Mouse (Mus musculus): ENCODE measurements around the gene Gab3. TPM values are rescaled to one million over a fixed set of nuclear protein-coding genes. Genes with fewer than 3 reads are reported as not detected.
"Not testable (repeated sequence)": the region's sequence is repeated elsewhere in the genome, so short reads cannot be mapped to it uniquely, and the experiment has no call there.

Gene Gab3
- polyA plus RNA-seq, 1 experiment from 2014 or later: 1.8 TPM

DNA sequence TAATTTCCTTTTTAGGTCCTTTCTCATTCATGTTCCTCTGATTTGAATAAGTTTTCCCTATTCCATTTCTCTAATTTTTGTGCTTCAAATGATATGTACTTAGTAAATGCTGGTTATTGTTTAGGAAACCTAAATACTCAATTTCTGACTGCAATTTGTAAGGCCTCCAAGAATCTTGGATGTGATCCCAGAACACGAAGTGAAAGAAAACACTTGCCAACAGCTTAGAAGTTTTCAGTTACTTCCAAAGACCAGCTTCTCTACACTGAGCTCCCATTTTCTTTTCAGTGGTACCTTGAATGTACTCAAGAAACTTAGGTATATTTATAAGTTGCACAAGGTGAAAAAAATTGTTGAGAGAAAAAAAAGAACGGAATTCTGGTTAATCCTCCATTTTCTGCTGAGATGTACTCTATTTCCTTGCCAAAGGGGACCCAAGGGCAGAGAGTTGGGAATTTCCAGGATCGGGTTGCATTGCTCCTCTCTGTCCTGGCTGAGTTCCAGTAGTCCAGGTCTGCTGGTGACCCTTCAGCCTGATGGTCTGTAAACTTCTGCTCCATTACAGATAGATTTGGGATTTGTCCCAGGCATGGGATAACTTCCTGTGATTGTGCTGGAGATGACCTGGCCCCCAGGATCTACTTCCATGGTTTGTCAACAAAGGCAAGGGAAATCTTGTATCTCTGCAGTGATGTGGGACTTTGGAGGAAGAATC is 38.2 kb downstream of the Gab3 start:
- no peak overlapping the region for H3K9ac ChIP-seq (ENCODE audit: low read length)
- H3K36me3 ChIP-seq (ENCODE audit: control insufficient read depth, insufficient read depth, low read length): no peaks in the 10 kb centered on the region
- no peaks in the 10 kb centered on the region for H3K27me3 ChIP-seq (replicated peaks; ENCODE audit: control insufficient read depth, insufficient read depth, low read length)
- DNase-seq (ENCODE audit: low spot score) (no peak), ATAC-seq (replicated peaks; ENCODE audit: low FRiP score, low TSS enrichment, low read depth) (no peak)
- 42% methylated on average over 3 of the region's 3 CpGs for WGBS
- no peaks in the 10 kb centered on the region for H3K4me1 ChIP-seq (replicated peaks; ENCODE audit: control insufficient read depth, insufficient read depth, low read length)
- H3K4me3 ChIP-seq (ENCODE audit: low read depth, low read length): no peak overlapping the region
- H3K4me2 ChIP-seq (ENCODE audit: low read length): no peak overlapping the region
- no peak overlapping the region for H3K27ac ChIP-seq (ENCODE audit: low read depth)
- H3K9me3 ChIP-seq (ENCODE audit: control insufficient read depth, low read length): no peaks in the 10 kb centered on the region

DNA sequence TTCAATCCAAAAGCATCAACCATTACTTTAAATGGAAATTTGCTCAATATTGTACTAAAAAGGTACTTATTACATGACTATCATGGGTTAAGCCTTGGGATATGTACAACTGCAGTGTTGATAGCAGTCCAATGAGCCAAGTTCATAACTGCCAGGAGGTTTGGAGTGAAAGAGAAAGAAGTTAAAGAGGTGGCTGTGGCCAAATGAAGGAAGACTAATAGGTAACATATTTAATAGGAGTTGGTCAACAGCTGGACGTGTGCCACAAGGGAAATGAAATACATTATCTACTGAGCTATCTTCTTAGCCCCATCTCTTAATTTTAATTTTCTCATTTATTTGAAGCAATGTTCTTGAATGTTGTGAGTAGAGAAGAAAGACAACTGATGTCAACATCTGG is 39.3 kb downstream of the Gab3 start:
- no peaks in the 10 kb centered on the region for H3K36me3 ChIP-seq (ENCODE audit: control insufficient read depth, insufficient read depth, low read length)
- no peaks in the 10 kb centered on the region for H3K4me1 ChIP-seq (replicated peaks; ENCODE audit: control insufficient read depth, insufficient read depth, low read length)
- H3K9me3 ChIP-seq (ENCODE audit: control insufficient read depth, low read length): no peaks in the 10 kb centered on the region
- no peaks in the 10 kb centered on the region for H3K27me3 ChIP-seq (replicated peaks; ENCODE audit: control insufficient read depth, insufficient read depth, low read length)
- ATAC-seq (replicated peaks; ENCODE audit: low FRiP score, low TSS enrichment, low read depth) (no peak), DNase-seq (ENCODE audit: low spot score) (no peak)
- no peak overlapping the region for H3K4me3 ChIP-seq (ENCODE audit: low read depth, low read length)
- H3K9ac ChIP-seq (ENCODE audit: low read length): no peak overlapping the region
- WGBS: 100% methylated on average over 1 of the region's 1 CpGs
- H3K4me2 ChIP-seq (ENCODE audit: low read length): no peak overlapping the region
- H3K27ac ChIP-seq (ENCODE audit: low read depth): no peak overlapping the region

DNA sequence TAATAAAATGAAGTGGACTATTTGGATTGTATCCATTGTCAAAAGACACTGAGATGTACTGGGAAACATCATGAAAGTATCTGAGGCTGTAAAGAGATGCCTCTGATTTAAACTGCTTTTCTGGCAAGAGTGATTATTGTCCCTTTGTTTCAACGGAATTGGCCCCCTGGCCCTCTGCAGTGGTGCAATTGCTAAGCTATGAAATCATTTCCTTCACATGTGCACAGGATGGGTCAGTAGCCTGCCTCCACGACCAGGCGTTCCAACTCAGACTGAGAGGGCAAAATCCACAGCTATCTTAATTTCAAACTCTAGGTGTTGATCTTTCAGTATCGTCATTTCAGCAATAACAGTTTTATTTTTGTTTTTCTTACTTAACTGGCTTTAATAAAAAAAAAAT is 40.7 kb downstream of the Gab3 start:
- WGBS: 48% methylated on average over 4 of the region's 4 CpGs
- Histone ChIP-seq H3K27me3 (replicated peaks; ENCODE audit: control insufficient read depth, insufficient read depth, low read length) (no peaks in the 10 kb centered on the region), H3K9ac (ENCODE audit: low read length) (no peak overlapping the region), H3K27ac (ENCODE audit: low read depth) (no peak overlapping the region), H3K4me3 (ENCODE audit: low read depth, low read length) (no peak overlapping the region), H3K4me1 (replicated peaks; ENCODE audit: control insufficient read depth, insufficient read depth, low read length) (no peaks in the 10 kb centered on the region), H3K4me2 (ENCODE audit: low read length) (no peak overlapping the region), H3K36me3 (ENCODE audit: control insufficient read depth, insufficient read depth, low read length) (no peaks in the 10 kb centered on the region), H3K9me3 (ENCODE audit: control insufficient read depth, low read length) (no peaks in the 10 kb centered on the region)
- DNase-seq (ENCODE audit: low spot score): no peak
- ATAC-seq (replicated peaks; ENCODE audit: low FRiP score, low TSS enrichment, low read depth): no peak

DNA sequence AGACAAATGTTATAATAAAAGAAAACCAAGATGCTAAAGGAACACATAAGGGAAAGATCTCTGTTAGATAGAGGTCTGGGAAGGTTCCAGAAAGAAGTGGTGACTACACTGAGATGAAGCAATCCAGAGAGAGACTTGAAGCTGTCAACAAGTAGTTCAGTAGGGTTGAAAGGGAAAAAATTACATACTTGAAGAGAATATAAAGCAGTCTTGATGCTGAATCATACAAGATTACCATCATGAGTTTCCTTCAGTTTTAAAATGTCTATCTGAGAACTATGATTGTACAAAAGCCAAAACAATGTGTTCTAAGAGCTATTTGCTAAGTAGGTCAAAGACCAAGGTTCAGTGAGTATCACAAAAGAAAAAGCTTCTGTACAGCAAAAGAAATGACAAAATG is 48.6 kb downstream of the Gab3 start:
- Histone ChIP-seq H3K4me1 (replicated peaks; ENCODE audit: control insufficient read depth, insufficient read depth, low read length) (no peaks in the 10 kb centered on the region), H3K9me3 (ENCODE audit: control insufficient read depth, low read length) (no peaks in the 10 kb centered on the region), H3K4me3 (ENCODE audit: low read depth, low read length) (no peak overlapping the region), H3K36me3 (ENCODE audit: control insufficient read depth, insufficient read depth, low read length) (no peaks in the 10 kb centered on the region), H3K27ac (ENCODE audit: low read depth) (no peak overlapping the region), H3K9ac (ENCODE audit: low read length) (no peak overlapping the region), H3K4me2 (ENCODE audit: low read length) (no peak overlapping the region), H3K27me3 (replicated peaks; ENCODE audit: control insufficient read depth, insufficient read depth, low read length) (no peaks in the 10 kb centered on the region)
- ATAC-seq (replicated peaks; ENCODE audit: low FRiP score, low TSS enrichment, low read depth) (no peak), DNase-seq (ENCODE audit: low spot score) (no peak)

DNA sequence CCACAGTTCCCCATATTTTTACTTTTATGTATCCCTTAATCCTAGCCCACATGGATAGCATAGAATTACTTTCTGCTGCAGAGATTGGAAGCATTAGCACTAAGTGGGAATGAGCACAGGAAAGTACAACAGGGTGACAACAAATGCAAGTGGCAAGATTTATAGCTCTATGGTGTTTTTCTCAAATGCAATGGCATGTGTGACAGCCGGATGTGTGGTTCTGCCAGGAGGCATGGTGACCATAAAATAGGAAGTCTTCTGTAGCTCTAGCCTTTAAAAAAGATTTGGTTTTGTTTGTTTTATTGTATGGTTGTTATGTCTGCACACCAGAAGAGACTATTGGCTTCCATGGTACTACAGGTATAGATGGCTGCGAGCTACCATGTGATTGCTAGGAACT is 50.1 kb downstream of the Gab3 start:
- H3K4me3 ChIP-seq (ENCODE audit: low read depth, low read length): no peak overlapping the region
- ATAC-seq (replicated peaks; ENCODE audit: low FRiP score, low TSS enrichment, low read depth): no peak
- H3K9ac ChIP-seq (ENCODE audit: low read length): no peak overlapping the region
- no peaks in the 10 kb centered on the region for H3K4me1 ChIP-seq (replicated peaks; ENCODE audit: control insufficient read depth, insufficient read depth, low read length)
- 75% methylated on average over 2 of the region's 2 CpGs for WGBS
- DNase-seq (ENCODE audit: low spot score): no peak
- H3K27me3 ChIP-seq (replicated peaks; ENCODE audit: control insufficient read depth, insufficient read depth, low read length): no peaks in the 10 kb centered on the region
- H3K36me3 ChIP-seq (ENCODE audit: control insufficient read depth, insufficient read depth, low read length): no peaks in the 10 kb centered on the region
- H3K27ac ChIP-seq (ENCODE audit: low read depth): no peak overlapping the region
- no peaks in the 10 kb centered on the region for H3K9me3 ChIP-seq (ENCODE audit: control insufficient read depth, low read length)
- H3K4me2 ChIP-seq (ENCODE audit: low read length): no peak overlapping the region

DNA sequence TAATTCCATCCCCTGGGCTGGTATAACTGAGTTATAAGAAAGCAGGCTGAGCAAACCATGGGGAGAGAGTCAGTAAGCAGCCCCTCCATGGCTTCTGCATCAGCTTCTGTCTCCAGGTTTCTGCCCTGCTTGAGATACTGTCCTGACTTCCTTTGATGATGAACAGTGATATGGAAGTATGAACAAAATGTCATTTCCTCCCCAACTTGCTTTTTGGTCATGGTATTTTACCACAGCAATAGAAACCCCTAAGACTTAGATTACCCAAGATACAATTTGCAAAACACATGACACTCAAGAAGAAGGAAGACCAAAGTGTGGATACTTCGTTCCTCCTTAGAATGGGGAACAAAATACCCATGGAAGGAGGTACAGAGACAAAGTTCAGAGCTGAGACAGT is 51.2 kb downstream of the Gab3 start:
- 100% methylated on average over 1 of the region's 1 CpGs for whole genome bisulfite sequencing
- H3K4me2 ChIP-seq (ENCODE audit: low read length); H3K27me3 ChIP-seq (replicated peaks; ENCODE audit: control insufficient read depth, insufficient read depth, low read length); H3K27ac ChIP-seq (ENCODE audit: low read depth); H3K4me3 ChIP-seq (ENCODE audit: low read depth, low read length); DNase-seq (ENCODE audit: low spot score); H3K4me1 ChIP-seq (replicated peaks; ENCODE audit: control insufficient read depth, insufficient read depth, low read length); H3K36me3 ChIP-seq (ENCODE audit: control insufficient read depth, insufficient read depth, low read length); H3K9ac ChIP-seq (ENCODE audit: low read length); ATAC-seq (replicated peaks; ENCODE audit: low FRiP score, low TSS enrichment, low read depth); H3K9me3 ChIP-seq (ENCODE audit: control insufficient read depth, low read length): not testable (repeated sequence)

DNA sequence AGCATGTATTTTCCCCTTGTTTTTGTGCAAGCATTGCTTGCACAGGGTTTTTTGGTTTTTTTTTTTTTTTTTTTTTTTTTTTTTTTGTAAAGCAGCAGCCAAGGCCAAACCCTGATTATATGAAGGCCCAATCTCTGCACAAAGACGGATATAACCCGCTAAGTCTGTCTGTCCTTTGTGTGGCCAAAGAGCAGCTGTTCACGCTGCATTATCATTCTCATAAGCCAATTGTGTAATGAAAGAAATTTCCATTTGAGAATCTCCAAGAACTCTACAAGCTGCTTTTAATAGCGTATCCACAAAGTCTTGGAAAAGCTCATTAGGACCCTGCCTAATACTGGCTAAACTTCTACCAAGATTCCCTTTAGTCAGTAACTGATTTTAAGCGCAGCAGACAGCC is 101.5 kb downstream of the Gab3 start:
- no peaks in the 10 kb centered on the region for H3K9me3 ChIP-seq (ENCODE audit: control insufficient read depth, low read length)
- no peaks in the 10 kb centered on the region for H3K36me3 ChIP-seq (ENCODE audit: control insufficient read depth, insufficient read depth, low read length)
- H3K4me1 ChIP-seq (replicated peaks; ENCODE audit: control insufficient read depth, insufficient read depth, low read length): no peaks in the 10 kb centered on the region
- no peak overlapping the region for H3K4me2 ChIP-seq (ENCODE audit: low read length)
- 87% methylated on average over 5 of the region's 5 CpGs for WGBS
- no peak overlapping the region for H3K27ac ChIP-seq (ENCODE audit: low read depth)
- no peak overlapping the region for H3K9ac ChIP-seq (ENCODE audit: low read length)
- no peaks in the 10 kb centered on the region for H3K27me3 ChIP-seq (replicated peaks; ENCODE audit: control insufficient read depth, insufficient read depth, low read length)
- DNase-seq (ENCODE audit: low spot score) (no peak), ATAC-seq (replicated peaks; ENCODE audit: low FRiP score, low TSS enrichment, low read depth) (no peak)
- H3K4me3 ChIP-seq (ENCODE audit: low read depth, low read length): no peak overlapping the region

DNA sequence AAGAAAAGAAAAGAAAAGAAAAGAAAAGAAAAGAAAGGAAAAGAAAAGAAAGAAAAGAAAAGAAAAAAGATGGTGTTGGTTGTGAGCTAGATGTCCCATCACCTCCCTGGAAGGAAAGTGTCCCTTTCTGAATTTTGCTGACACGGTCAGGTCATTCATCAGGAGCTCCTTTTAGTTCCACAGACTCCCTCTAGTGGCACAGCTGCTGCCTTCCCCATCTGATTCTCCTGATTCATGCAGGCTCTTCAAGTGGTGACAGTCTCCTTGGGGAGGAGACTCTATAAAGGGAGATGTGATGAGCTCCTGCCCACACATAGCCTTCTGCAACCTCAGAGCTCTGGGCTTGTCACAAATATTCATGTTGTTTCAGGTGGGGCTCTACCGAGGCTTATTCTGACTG is 122.4 kb downstream of the Gab3 start:
- not testable (repeated sequence) for H3K9me3 ChIP-seq (ENCODE audit: control insufficient read depth, low read length); H3K4me1 ChIP-seq (replicated peaks; ENCODE audit: control insufficient read depth, insufficient read depth, low read length); H3K4me2 ChIP-seq (ENCODE audit: low read length); H3K9ac ChIP-seq (ENCODE audit: low read length); H3K27me3 ChIP-seq (replicated peaks; ENCODE audit: control insufficient read depth, insufficient read depth, low read length); H3K4me3 ChIP-seq (ENCODE audit: low read depth, low read length); H3K36me3 ChIP-seq (ENCODE audit: control insufficient read depth, insufficient read depth, low read length); DNase-seq (ENCODE audit: low spot score); H3K27ac ChIP-seq (ENCODE audit: low read depth); ATAC-seq (replicated peaks; ENCODE audit: low FRiP score, low TSS enrichment, low read depth)
- WGBS: 9% methylated on average over 1 of the region's 2 CpGs

DNA sequence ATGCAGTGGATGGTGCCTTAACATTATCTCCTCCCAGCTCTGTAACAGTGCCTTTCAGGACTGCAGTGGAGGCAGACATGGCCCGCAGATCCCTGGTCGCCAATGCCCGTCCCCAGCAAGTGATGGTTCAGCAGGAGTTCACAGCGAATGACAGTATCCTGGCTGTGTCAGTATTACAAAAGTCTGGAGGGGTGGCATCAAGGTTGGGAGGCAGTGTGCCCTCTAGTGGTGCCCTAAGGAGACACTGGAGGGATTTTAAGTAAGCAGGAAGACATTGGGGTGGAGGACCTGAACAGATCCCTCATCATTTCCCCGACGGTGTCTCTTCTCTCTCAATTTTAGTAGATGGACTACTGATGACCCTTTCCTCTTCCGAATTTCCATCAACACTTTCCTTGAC is 126.1 kb downstream of the Gab3 start:
- DNase-seq (ENCODE audit: low spot score): not testable (repeated sequence)

More for the DNA sequence above, 126.1 kb downstream of the Gab3 start:
- 68% methylated on average over 4 of the region's 7 CpGs for WGBS
- not testable (repeated sequence) for H3K4me2 ChIP-seq (ENCODE audit: low read length); ATAC-seq (replicated peaks; ENCODE audit: low FRiP score, low TSS enrichment, low read depth); H3K4me1 ChIP-seq (replicated peaks; ENCODE audit: control insufficient read depth, insufficient read depth, low read length); H3K27me3 ChIP-seq (replicated peaks; ENCODE audit: control insufficient read depth, insufficient read depth, low read length); H3K27ac ChIP-seq (ENCODE audit: low read depth); H3K9ac ChIP-seq (ENCODE audit: low read length); H3K36me3 ChIP-seq (ENCODE audit: control insufficient read depth, insufficient read depth, low read length); H3K4me3 ChIP-seq (ENCODE audit: low read depth, low read length); H3K9me3 ChIP-seq (ENCODE audit: control insufficient read depth, low read length)

Measured in intestine, embryonic 14.5 days (tissue).